Mouse (Mus musculus): ENCODE measurements around the gene Plekhg2. TPM values are rescaled to one million over a fixed set of nuclear protein-coding genes. Genes with fewer than 3 reads are reported as not detected.

Gene Plekhg2
- polyA plus RNA-seq, 1 experiment from 2014 or later, result 118 TPM

Other genes starting within 250 kb of the Plekhg2 start
- gene 9530053A07Rik, start 243.1 kb downstream of the Plekhg2 start, polyA plus RNA-seq (2016; fragmentation: Nextera tagmentation; extraction: Ambion mirVana), result 0.01 TPM in 1 of 2 replicates, not detected in the other
- gene Fbl, start 202.9 kb downstream of the Plekhg2 start, polyA plus RNA-seq (2016; fragmentation: Nextera tagmentation; extraction: Ambion mirVana), result 166 and 214 TPM in 2 replicates
- 13.4 and 21.0 TPM in 2 replicates for gene Dyrk1b, start 193.1 kb downstream of the Plekhg2 start, polyA plus RNA-seq (2016; fragmentation: Nextera tagmentation; extraction: Ambion mirVana)
- 2.9 and 3.9 TPM in 2 replicates for gene Eid2, start 104.7 kb downstream of the Plekhg2 start, polyA plus RNA-seq (2016; fragmentation: Nextera tagmentation; extraction: Ambion mirVana)
- gene Eid2b, start 94.9 kb downstream of the Plekhg2 start, polyA plus RNA-seq (2016; fragmentation: Nextera tagmentation; extraction: Ambion mirVana), result 7.6 and 11.2 TPM in 2 replicates
- not detected in 2 replicates for gene Selenov, start 81.4 kb downstream of the Plekhg2 start, polyA plus RNA-seq (2016; fragmentation: Nextera tagmentation; extraction: Ambion mirVana)
- 0.56 and 2.3 TPM in 2 replicates for gene Dll3, start 70.4 kb downstream of the Plekhg2 start, polyA plus RNA-seq (2016; fragmentation: Nextera tagmentation; extraction: Ambion mirVana)
- 223 and 243 TPM in 2 replicates for gene Timm50, start 60.5 kb downstream of the Plekhg2 start, polyA plus RNA-seq (2016; fragmentation: Nextera tagmentation; extraction: Ambion mirVana)
- 123 and 124 TPM in 2 replicates for gene Supt5, start 33.9 kb downstream of the Plekhg2 start, polyA plus RNA-seq (2016; fragmentation: Nextera tagmentation; extraction: Ambion mirVana)
- gene Rps16, start 21.9 kb downstream of the Plekhg2 start, polyA plus RNA-seq (2016; fragmentation: Nextera tagmentation; extraction: Ambion mirVana), result 972 and 1,174 TPM in 2 replicates
- gene Zfp36, start 7.7 kb upstream of the Plekhg2 start, polyA plus RNA-seq (2016; fragmentation: Nextera tagmentation; extraction: Ambion mirVana), result 7.5 and 7.9 TPM in 2 replicates
- 65.1 and 67.0 TPM in 2 replicates for gene Med29, start 20.1 kb upstream of the Plekhg2 start, polyA plus RNA-seq (2016; fragmentation: Nextera tagmentation; extraction: Ambion mirVana)
- 81.3 and 91.5 TPM in 2 replicates for gene Paf1, start 20.4 kb upstream of the Plekhg2 start, polyA plus RNA-seq (2016; fragmentation: Nextera tagmentation; extraction: Ambion mirVana)
- gene Gmfg, start 64.8 kb upstream of the Plekhg2 start, polyA plus RNA-seq (2016; fragmentation: Nextera tagmentation; extraction: Ambion mirVana), result 6.8 and 7.7 TPM in 2 replicates
- gene Lrfn1, start 79.4 kb upstream of the Plekhg2 start, polyA plus RNA-seq (2016; fragmentation: Nextera tagmentation; extraction: Ambion mirVana), result 4.1 and 5.0 TPM in 2 replicates
- gene Ifnl2, start 137.9 kb upstream of the Plekhg2 start, polyA plus RNA-seq (2016; fragmentation: Nextera tagmentation; extraction: Ambion mirVana), result not detected in 2 replicates
- not detected in 2 replicates for gene Ifnl3, start 150.2 kb upstream of the Plekhg2 start, polyA plus RNA-seq (2016; fragmentation: Nextera tagmentation; extraction: Ambion mirVana)
- not detected in 2 replicates for gene Sycn, start 168.3 kb upstream of the Plekhg2 start, polyA plus RNA-seq (2016; fragmentation: Nextera tagmentation; extraction: Ambion mirVana)
- gene Nccrp1, start 174.7 kb upstream of the Plekhg2 start, polyA plus RNA-seq (2016; fragmentation: Nextera tagmentation; extraction: Ambion mirVana), result not detected in 2 replicates
- gene Samd4b, start 225.5 kb upstream of the Plekhg2 start, polyA plus RNA-seq (2016; fragmentation: Nextera tagmentation; extraction: Ambion mirVana), result 38.2 and 40.2 TPM in 2 replicates
- 64.9 and 69.8 TPM in 2 replicates for gene Pak4, start 225.6 kb upstream of the Plekhg2 start, polyA plus RNA-seq (2016; fragmentation: Nextera tagmentation; extraction: Ambion mirVana)

Measured in limb, embryonic 10.5 days (tissue).